Mouse (Mus musculus): ENCODE data around the gene 5730522E02Rik. TPM values are rescaled to one million over a fixed set of nuclear protein-coding genes. Genes with fewer than 3 reads are reported as not detected.

5730522E02Rik gene
- polyA plus RNA-seq, 1 experiment from 2014 or later, result 2.7 TPM

GRCm38 (mm10) chr11:25595303-25595702 is 615.3 kb downstream of the 5730522E02Rik start:
- Histone ChIP-seq H3K4me2 (no peak overlapping the region), H3K27me3 (replicated peaks) (no peaks in the 10 kb centered on the region), H3K9ac (no peak overlapping the region), H3K27ac (no peak overlapping the region), H3K36me3 (no peaks in the 10 kb centered on the region), H3K4me3 (replicated peaks) (no peak overlapping the region), H3K9me3 (no peaks in the 10 kb centered on the region), H3K4me1 (no peaks in the 10 kb centered on the region)
- WGBS, result 45% methylated on average over 6 of the region's 6 CpGs
- no peak for ATAC-seq (ENCODE audit: insufficient read depth, low FRiP score, low read depth)

DNA sequence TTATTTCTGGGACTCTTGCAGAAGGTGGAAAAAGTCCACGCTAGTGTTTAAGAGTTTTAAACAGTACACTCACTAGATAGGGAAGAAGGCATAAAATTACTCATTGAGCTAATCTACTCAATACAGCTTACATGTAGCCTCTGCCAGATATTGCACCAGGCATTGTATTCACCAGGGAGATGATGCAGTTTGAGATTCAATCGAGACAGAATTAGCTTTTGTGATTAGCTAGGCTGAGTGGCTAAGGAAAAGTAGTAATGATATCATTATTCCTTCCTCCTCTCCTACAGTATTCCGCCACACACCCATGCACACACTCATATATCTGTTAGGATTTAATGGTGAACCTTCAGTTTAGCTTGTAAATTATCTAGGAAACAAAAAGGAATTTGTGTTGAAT is 615.8 kb downstream of the 5730522E02Rik start:
- no peak overlapping the region for H3K4me2 ChIP-seq
- H3K36me3 ChIP-seq, result no peaks in the 10 kb centered on the region
- 82% methylated on average over 3 of the region's 3 CpGs for WGBS
- H3K9me3 ChIP-seq, result no peaks in the 10 kb centered on the region
- no peaks in the 10 kb centered on the region for H3K4me1 ChIP-seq
- no peak overlapping the region for H3K27ac ChIP-seq
- no peaks in the 10 kb centered on the region for H3K27me3 ChIP-seq (replicated peaks)
- H3K9ac ChIP-seq, result no peak overlapping the region
- ATAC-seq (ENCODE audit: insufficient read depth, low FRiP score, low read depth), result no peak
- H3K4me3 ChIP-seq (replicated peaks), result no peak overlapping the region

DNA sequence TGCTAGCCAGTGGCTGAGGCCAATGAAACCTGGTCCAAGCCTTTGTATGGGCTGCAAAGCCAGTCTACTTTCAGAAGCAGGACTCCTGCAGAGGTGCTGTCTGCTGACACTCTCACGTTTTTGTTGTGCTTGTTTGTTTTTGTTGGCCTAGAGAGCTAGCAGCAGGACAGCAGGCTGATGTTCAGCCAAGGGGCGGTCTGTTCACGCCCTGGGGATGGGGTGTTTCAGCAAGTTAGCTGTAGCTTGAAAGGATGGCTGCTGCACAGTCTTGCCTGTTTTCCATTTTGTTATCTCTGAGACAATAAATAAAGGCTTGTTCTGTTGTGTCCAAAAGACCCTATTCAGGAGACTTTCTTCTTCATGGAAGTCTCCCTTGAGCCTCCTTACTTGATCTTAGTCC is 618.3 kb downstream of the 5730522E02Rik start:
- Histone ChIP-seq H3K27ac (no peak overlapping the region), H3K4me3 (replicated peaks) (no peak overlapping the region), H3K4me2 (no peak overlapping the region), H3K36me3 (no peaks in the 10 kb centered on the region), H3K9me3 (no peaks in the 10 kb centered on the region), H3K27me3 (replicated peaks) (no peaks in the 10 kb centered on the region), H3K9ac (no peak overlapping the region), H3K4me1 (no peaks in the 10 kb centered on the region)
- ATAC-seq (ENCODE audit: insufficient read depth, low FRiP score, low read depth), result no peak
- 40% methylated on average over 3 of the region's 3 CpGs for WGBS

DNA sequence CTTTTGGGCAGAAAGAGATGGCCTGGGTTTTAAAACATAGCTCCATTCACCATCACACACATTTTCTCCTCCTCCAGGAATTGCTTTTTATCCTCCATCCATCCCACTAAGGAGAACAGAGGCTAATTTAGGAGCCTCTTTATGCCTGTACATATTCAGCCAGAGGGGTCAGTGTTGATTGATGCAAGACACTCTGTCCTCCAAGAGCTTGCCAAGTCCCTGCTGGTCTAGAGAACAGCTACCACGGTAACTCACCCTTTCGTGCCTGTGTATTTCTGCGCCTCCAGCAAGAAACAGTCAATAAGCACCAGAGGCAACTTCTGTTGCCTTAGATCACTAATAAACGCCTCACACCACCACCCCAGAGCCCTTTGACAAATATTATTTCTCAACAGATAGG is 620.3 kb downstream of the 5730522E02Rik start:
- Histone ChIP-seq H3K36me3 (no peaks in the 10 kb centered on the region), H3K9ac (no peak overlapping the region), H3K27me3 (replicated peaks) (no peaks in the 10 kb centered on the region), H3K4me2 (no peak overlapping the region), H3K9me3 (no peaks in the 10 kb centered on the region), H3K4me3 (replicated peaks) (no peak overlapping the region), H3K27ac (no peak overlapping the region), H3K4me1 (no peaks in the 10 kb centered on the region)
- ATAC-seq (ENCODE audit: insufficient read depth, low FRiP score, low read depth), result no peak
- 62% methylated on average over 4 of the region's 4 CpGs for WGBS

DNA sequence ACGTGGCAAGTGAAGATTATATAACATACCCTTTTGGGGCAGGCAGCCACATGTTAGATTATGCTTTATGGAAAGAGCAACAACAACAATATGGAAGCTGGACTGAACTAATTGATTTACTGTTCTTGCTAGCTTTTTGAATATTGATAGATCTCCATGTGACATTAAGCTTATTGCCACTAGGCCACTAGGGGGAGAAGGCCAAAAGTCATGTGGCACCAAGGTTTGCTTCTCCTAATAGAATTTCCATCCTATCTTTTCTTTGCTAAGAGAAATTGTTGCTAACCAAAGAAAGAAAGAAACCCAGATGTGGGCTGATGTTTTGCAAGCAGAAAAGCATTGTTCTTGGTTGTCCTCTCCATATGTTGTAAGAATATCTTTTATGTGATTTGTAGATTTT is 621.1 kb downstream of the 5730522E02Rik start:
- Histone ChIP-seq H3K4me3 (replicated peaks) (no peak overlapping the region), H3K4me1 (no peaks in the 10 kb centered on the region), H3K36me3 (no peaks in the 10 kb centered on the region), H3K27me3 (replicated peaks) (no peaks in the 10 kb centered on the region), H3K4me2 (no peak overlapping the region), H3K27ac (no peak overlapping the region), H3K9me3 (no peaks in the 10 kb centered on the region), H3K9ac (no peak overlapping the region)
- no peak for ATAC-seq (ENCODE audit: insufficient read depth, low FRiP score, low read depth)
- 50% methylated on average over 1 of the region's 1 CpGs for WGBS

GRCm38 (mm10) chr11:25574129-25574465 is 636.5 kb downstream of the 5730522E02Rik start:
- H3K4me3 ChIP-seq (replicated peaks), result no peak overlapping the region
- H3K27me3 ChIP-seq (replicated peaks), result no peaks in the 10 kb centered on the region
- no peak for ATAC-seq (ENCODE audit: insufficient read depth, low FRiP score, low read depth)

GRCm38 (mm10) chr11:25573408-25574128 is 637.0 kb downstream of the 5730522E02Rik start:
- Histone ChIP-seq H3K4me2 (no peak overlapping the region), H3K27ac (no peak overlapping the region), H3K4me1 (no peaks in the 10 kb centered on the region), H3K9me3 (no peaks in the 10 kb centered on the region), H3K9ac (no peak overlapping the region), H3K36me3 (no peaks in the 10 kb centered on the region), H3K27me3 (replicated peaks) (no peaks in the 10 kb centered on the region), H3K4me3 (replicated peaks) (no peak overlapping the region)
- WGBS, result 70% methylated on average over 7 of the region's 7 CpGs
- no peak for ATAC-seq (ENCODE audit: insufficient read depth, low FRiP score, low read depth)

More at GRCm38 (mm10) chr11:25574129-25574465, 636.5 kb downstream of the 5730522E02Rik start:
- Histone ChIP-seq H3K36me3 (no peaks in the 10 kb centered on the region), H3K9ac (no peak overlapping the region), H3K4me2 (no peak overlapping the region), H3K4me1 (no peaks in the 10 kb centered on the region), H3K27ac (no peak overlapping the region), H3K9me3 (no peaks in the 10 kb centered on the region)
- 96% methylated on average over 9 of the region's 9 CpGs for WGBS

DNA sequence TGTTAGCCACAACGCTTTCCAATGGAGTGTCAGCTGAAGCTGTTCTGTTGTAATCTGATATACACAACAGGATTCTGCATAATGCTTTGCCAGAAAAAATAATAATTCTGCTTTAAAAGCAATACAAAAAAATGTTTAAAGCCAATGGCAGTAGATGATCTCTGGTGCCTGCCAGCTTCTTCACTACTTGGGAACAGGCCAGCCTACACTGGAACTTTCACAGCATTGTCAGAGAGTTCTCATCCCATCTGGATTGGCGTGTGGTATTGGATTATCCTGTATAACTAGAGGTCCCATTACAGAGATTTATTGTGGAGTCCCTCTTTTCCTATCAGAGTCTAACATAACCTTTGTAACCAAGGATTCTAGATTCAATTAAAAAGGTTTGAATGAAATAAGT is 639.2 kb downstream of the 5730522E02Rik start:
- Histone ChIP-seq H3K4me1 (no peaks in the 10 kb centered on the region), H3K27ac (no peak overlapping the region), H3K27me3 (replicated peaks) (no peaks in the 10 kb centered on the region), H3K4me2 (no peak overlapping the region), H3K9me3 (no peaks in the 10 kb centered on the region), H3K36me3 (no peaks in the 10 kb centered on the region), H3K4me3 (replicated peaks) (no peak overlapping the region), H3K9ac (no peak overlapping the region)
- no peak for ATAC-seq (ENCODE audit: insufficient read depth, low FRiP score, low read depth)
- 59% methylated on average over 2 of the region's 2 CpGs for WGBS

Small RNAs within 50 kb of the gene (microRNA-seq; reads per million reads assigned to microRNA genes)
- gene Mir6372, result not detected

Other genes with a start within 250 kb of the 5730522E02Rik start
- gene Fancl, start 175.4 kb upstream of the 5730522E02Rik start, polyA plus RNA-seq (2015; fragmentation: Nextera tagmentation; extraction: Ambion mirVana), result 30.0 and 31.9 TPM in 2 replicates

Measured in stomach, embryonic 15.5 days (tissue).